Mouse (Mus musculus): ENCODE measurements at regions not wholly inside any gene's neighbourhood (a gene's known extent, or its start where the extent isn't known, plus 50 kb on each side); places are given as distances from the start of the nearest gene placed in this dataset.

DNA sequence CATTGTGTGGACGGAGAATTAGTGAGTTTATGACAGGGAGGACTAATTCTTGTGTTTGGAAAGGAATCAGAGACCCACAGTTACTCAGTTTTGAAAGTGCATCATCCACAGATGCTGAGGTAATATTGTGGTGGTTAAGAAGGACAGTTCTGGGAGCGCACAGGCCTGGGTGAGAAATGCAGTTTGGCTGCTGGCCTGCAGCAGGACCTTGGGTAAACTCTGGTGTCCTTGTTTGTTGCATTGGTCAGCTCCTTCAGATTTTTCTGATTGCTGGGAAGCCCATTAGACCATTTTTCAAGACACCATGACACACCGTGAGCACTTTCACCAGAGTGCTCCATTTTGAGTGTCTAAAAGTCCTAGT is 99.0 kb upstream of the Serbp1 start:
- TF ChIP-seq CTCF (IDR thresholded peaks at IDR 0.05; ENCODE audit: borderline replicate concordance, insufficient read depth, low read length) (no peak), POLR2A (IDR thresholded peaks at IDR 0.05; ENCODE audit: low read depth, low read length) (no peak)
- H3K4me1 ChIP-seq (ENCODE audit: control insufficient read depth, insufficient read depth, low read length): peaks cover 4% of the 10 kb centered on the region; the same call in 1 of the 2 replicates

GRCm38 (mm10) chr6:67138302-67139011 is 99.5 kb upstream of the Serbp1 start:
- H3K27ac ChIP-seq (ENCODE audit: insufficient read depth, low read length): no peak overlapping the region
- H3K4me3 ChIP-seq (ENCODE audit: insufficient read depth, low read length): no peak overlapping the region
- TF ChIP-seq POLR2A (IDR thresholded peaks at IDR 0.05; ENCODE audit: low read depth, low read length) (no peak), CTCF (IDR thresholded peaks at IDR 0.05; ENCODE audit: borderline replicate concordance, insufficient read depth, low read length) (no peak)
- peaks cover 4% of the 10 kb centered on the region; the same call in 1 of the 2 replicates for H3K4me1 ChIP-seq (ENCODE audit: control insufficient read depth, insufficient read depth, low read length)

More for the DNA sequence above, 99.0 kb upstream of the Serbp1 start:
- no peak overlapping the region for H3K4me3 ChIP-seq (ENCODE audit: insufficient read depth, low read length)
- H3K27ac ChIP-seq (ENCODE audit: insufficient read depth, low read length): no peak overlapping the region

DNA sequence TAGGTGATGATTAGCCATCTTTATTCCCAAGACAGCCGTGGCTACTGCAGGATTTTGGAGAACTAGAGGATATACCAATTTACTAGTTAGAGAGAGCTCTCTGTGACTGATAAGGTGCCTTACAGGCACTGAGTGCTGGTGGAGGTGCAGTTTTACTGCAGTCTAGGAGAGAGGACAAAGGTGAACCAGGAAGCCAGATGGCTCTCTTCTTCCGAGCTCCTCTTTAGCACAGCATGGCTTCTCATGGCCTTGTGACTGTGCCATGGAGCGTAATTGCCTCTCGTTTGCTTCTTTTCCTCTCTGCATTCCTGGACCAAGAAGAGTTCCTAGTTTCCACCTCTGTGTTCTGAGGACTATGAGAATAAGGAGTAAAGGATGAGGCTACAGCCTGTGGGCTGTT is 100.2 kb upstream of the Gadd45a start:
- no peak for TF ChIP-seq POLR2A (IDR thresholded peaks at IDR 0.05; ENCODE audit: low read depth, low read length)
- TF ChIP-seq CTCF (IDR thresholded peaks at IDR 0.05; ENCODE audit: borderline replicate concordance, insufficient read depth, low read length): no peak
- Histone ChIP-seq H3K4me1 (ENCODE audit: control insufficient read depth, insufficient read depth, low read length) (peaks cover 4% of the 10 kb centered on the region; the same call in 1 of the 2 replicates), H3K4me3 (ENCODE audit: insufficient read depth, low read length) (no peak overlapping the region), H3K27ac (ENCODE audit: insufficient read depth, low read length) (no peak overlapping the region)

DNA sequence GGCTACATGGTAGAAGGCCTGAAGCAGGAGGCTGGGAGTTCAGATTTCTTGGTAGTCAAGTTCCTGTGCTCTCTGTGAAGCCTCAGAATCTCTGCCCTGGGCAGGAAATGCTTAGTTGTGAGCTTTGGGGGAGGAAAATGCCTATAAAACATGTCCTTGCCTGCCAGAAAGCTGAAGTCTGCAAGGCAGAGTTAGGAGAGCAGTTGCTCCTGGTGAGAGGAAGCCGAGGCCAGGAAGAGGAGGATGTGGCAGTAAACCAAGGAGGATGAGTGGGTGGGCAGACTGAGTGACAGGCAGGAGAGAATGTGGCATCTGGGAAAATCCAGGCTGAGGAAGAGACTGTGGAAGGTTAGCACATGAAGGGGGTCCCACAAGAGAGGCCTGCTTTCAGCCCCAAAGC is 97.7 kb upstream of the Gadd45a start:
- peak overlapping the region; percentile 50; the same call in 1 of the 2 replicates for H3K27ac ChIP-seq (ENCODE audit: insufficient read depth, low read length)
- no peak overlapping the region for H3K4me3 ChIP-seq (ENCODE audit: insufficient read depth, low read length)
- H3K4me1 ChIP-seq (ENCODE audit: control insufficient read depth, insufficient read depth, low read length): peaks cover 4% of the 10 kb centered on the region; the same call in 1 of the 2 replicates
- no peak for TF ChIP-seq CTCF (IDR thresholded peaks at IDR 0.05; ENCODE audit: borderline replicate concordance, insufficient read depth, low read length)

- Histone ChIP-seq H3K4me3 (ENCODE audit: insufficient read depth, low read length) (no peak overlapping the region), H3K4me1 (ENCODE audit: control insufficient read depth, insufficient read depth, low read length) (peaks cover 2% of the 10 kb centered on the region; the same call in 1 of the 2 replicates), H3K27ac (ENCODE audit: insufficient read depth, low read length) (no peak overlapping the region)
- TF ChIP-seq CTCF (IDR thresholded peaks at IDR 0.05; ENCODE audit: borderline replicate concordance, insufficient read depth, low read length): no peak
These were observed 93.5 kb upstream of the Gadd45a start for GRCm38 (mm10) chr6:67130540-67131301.

- no peak for TF ChIP-seq POLR2A (IDR thresholded peaks at IDR 0.05; ENCODE audit: low read depth, low read length)
- TF ChIP-seq CTCF (IDR thresholded peaks at IDR 0.05; ENCODE audit: borderline replicate concordance, insufficient read depth, low read length): no peak
- Histone ChIP-seq H3K4me3 (ENCODE audit: insufficient read depth, low read length) (no peak overlapping the region), H3K4me1 (ENCODE audit: control insufficient read depth, insufficient read depth, low read length) (no peaks in the 10 kb centered on the region), H3K27ac (ENCODE audit: insufficient read depth, low read length) (no peak overlapping the region)
These were observed 92.4 kb upstream of the Gadd45a start for GRCm38 (mm10) chr6:67129626-67130025.

DNA sequence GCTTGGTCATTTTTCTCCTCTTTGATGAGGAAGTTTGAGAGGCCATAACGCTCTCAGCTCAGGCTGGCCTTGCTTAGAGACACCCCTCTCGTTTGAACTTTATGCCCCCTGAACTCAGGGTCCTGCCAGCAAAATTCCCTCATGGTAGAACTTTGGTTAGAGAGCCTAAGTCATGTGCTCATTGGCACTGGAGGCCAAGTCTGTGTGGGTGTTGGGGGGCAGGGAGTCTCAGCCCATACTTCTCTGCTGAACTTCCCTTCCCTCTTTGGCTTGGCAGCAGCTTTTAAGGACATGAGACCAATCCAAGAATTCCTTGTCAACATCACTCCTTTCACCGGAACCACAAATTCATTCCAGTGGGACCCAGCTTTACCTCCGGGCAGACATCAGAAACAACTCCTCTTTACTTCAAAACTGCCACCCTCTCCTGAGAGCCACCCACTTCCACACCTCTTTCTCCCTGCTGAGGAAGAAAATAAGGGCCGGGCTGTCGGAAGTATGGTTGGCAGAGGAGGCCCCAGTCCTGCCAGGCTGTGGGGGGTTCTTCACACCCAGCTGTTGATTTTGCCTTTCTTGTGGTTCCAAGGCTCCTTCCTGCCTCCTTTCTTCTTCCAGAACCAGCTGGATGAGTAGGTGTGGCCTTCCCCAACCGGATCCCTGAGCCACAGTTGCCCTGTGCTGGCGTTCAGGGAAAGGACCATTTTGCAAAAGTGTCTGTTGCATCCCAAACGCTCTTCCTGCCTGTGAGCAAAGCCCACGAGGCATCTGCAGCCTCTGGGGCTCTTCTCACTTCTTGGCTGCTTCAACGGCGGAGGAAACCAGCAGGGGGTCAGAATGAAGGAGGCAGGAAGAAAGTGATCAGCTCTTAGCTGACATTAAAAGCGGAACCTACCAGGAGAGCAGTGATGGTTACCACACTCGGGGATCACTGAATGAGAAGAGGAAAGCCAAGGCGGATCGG is 91.5 kb upstream of the Gadd45a start:
- Histone ChIP-seq H3K4me1 (ENCODE audit: control insufficient read depth, insufficient read depth, low read length) (no peaks in the 10 kb centered on the region), H3K27ac (ENCODE audit: insufficient read depth, low read length) (no peak overlapping the region), H3K4me3 (ENCODE audit: insufficient read depth, low read length) (no peak overlapping the region)
- TF ChIP-seq POLR2A (IDR thresholded peaks at IDR 0.05; ENCODE audit: low read depth, low read length) (no peak), CTCF (IDR thresholded peaks at IDR 0.05; ENCODE audit: borderline replicate concordance, insufficient read depth, low read length) (no peak)

- TF ChIP-seq CTCF (IDR thresholded peaks at IDR 0.05; ENCODE audit: borderline replicate concordance, insufficient read depth, low read length) (no peak), POLR2A (IDR thresholded peaks at IDR 0.05; ENCODE audit: low read depth, low read length) (no peak)
- Histone ChIP-seq H3K27ac (ENCODE audit: insufficient read depth, low read length) (no peak overlapping the region), H3K4me3 (ENCODE audit: insufficient read depth, low read length) (no peak overlapping the region), H3K4me1 (ENCODE audit: control insufficient read depth, insufficient read depth, low read length) (no peaks in the 10 kb centered on the region)
These were observed 90.5 kb upstream of the Gadd45a start for GRCm38 (mm10) chr6:67127727-67128126.

- H3K4me3 ChIP-seq (ENCODE audit: insufficient read depth, low read length): no peak overlapping the region
- H3K27ac ChIP-seq (ENCODE audit: insufficient read depth, low read length): no peak overlapping the region
- TF ChIP-seq POLR2A (IDR thresholded peaks at IDR 0.05; ENCODE audit: low read depth, low read length) (no peak), CTCF (IDR thresholded peaks at IDR 0.05; ENCODE audit: borderline replicate concordance, insufficient read depth, low read length) (no peak)
- no peaks in the 10 kb centered on the region for H3K4me1 ChIP-seq (ENCODE audit: control insufficient read depth, insufficient read depth, low read length)
These were observed 88.6 kb upstream of the Gadd45a start for GRCm38 (mm10) chr6:67125715-67126312.

Data from embryonic fibroblast, embryonic 13.5 days (primary cell).